Mouse (Mus musculus) testis, adult 2 months (tissue): ENCODE data around the gene Il22ra2.

Source experiments
- CTCF ChIP-seq: fragments of 200-500 bp; IDR thresholded peaks from 2 replicates; pipeline ENCODE4 v1.5.1; 2012; ENCODE audit warnings: low read depth, mild to moderate bottlenecking, inconsistent platforms, low read length, moderate library complexity; ENCODE audit not compliant: control insufficient read depth, insufficient read depth, insufficient replicate concordance
- POLR2A ChIP-seq: fragments of 200-500 bp; IDR thresholded peaks from 2 replicates; pipeline ENCODE4 v1.6.1; 2012; ENCODE audit warnings: low read depth, mild to moderate bottlenecking, inconsistent platforms, low read length, moderate library complexity; ENCODE audit not compliant: control insufficient read depth

DNA sequence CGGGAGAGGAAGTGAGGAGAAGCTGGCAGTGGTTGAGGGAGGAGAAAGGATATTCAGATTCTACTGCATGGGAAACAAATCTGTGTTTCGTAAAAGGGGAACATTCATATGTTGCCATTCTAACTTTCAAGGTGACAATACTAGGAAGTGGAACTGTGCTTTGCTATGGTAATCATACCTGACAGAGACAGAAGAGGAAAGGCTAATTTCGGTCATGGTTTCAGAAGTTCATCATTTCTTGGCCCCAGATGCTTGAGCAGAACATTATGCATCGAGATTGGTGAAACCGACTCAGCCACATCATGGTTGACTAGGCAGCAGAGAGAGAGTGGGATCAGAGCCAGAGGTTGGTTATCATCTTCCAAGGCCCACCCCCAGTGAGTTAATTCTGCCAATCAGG is 47.2 kb downstream of the Il22ra2 start:
- TF ChIP-seq CTCF (no peak), POLR2A (no peak)
